Mouse (Mus musculus): ENCODE measurements around the gene Myo3b. TPM values are rescaled to one million over a fixed set of nuclear protein-coding genes. Genes with fewer than 3 reads are reported as not detected.
"Not testable (repeated sequence)": the region's sequence is repeated elsewhere in the genome, so short reads cannot be mapped to it uniquely, and the experiment has no call there.

The Myo3b gene
- total RNA-seq, 2 experiments from 2014 or later: not detected

- no peak for DNase-seq
Measured at GRCm38 (mm10) chr2:70201796-70202555, 163.1 kb downstream of the Myo3b start.

- no peak for DNase-seq
Measured at GRCm38 (mm10) chr2:70202578-70203167, 163.7 kb downstream of the Myo3b start.

GRCm38 (mm10) chr2:70208411-70208810, 169.5 kb downstream of the Myo3b start:
- no peak for DNase-seq

GRCm38 (mm10) chr2:70209790-70210189, 170.9 kb downstream of the Myo3b start:
- DNase-seq: no peak

GRCm38 (mm10) chr2:70210427-70211332, 171.8 kb downstream of the Myo3b start:
- no peak for DNase-seq

GRCm38 (mm10) chr2:70214401-70214800, 175.5 kb downstream of the Myo3b start:
- DNase-seq: no peak

GRCm38 (mm10) chr2:70217800-70218199, 178.9 kb downstream of the Myo3b start:
- DNase-seq: no peak

GRCm38 (mm10) chr2:70218469-70218868, 179.5 kb downstream of the Myo3b start:
- DNase-seq: no peak

- no peak for DNase-seq
Measured at GRCm38 (mm10) chr2:70226679-70227078, 187.8 kb downstream of the Myo3b start.

- not testable (repeated sequence) for DNase-seq
Measured at GRCm38 (mm10) chr2:70234450-70234849, 195.5 kb downstream of the Myo3b start.

- no peak for DNase-seq
Measured at GRCm38 (mm10) chr2:70245981-70246380, 207.1 kb downstream of the Myo3b start.

GRCm38 (mm10) chr2:70248616-70249015, 209.7 kb downstream of the Myo3b start:
- no peak for DNase-seq

- no peak for DNase-seq
Measured at GRCm38 (mm10) chr2:70249872-70250271, 210.9 kb downstream of the Myo3b start.

GRCm38 (mm10) chr2:70251256-70251655, 212.3 kb downstream of the Myo3b start:
- DNase-seq: no peak

- DNase-seq: no peak
Measured at GRCm38 (mm10) chr2:70259357-70260000, 220.6 kb downstream of the Myo3b start.

GRCm38 (mm10) chr2:70260646-70261195, 221.8 kb downstream of the Myo3b start:
- no peak for DNase-seq

GRCm38 (mm10) chr2:70261703-70262564, 223.0 kb downstream of the Myo3b start:
- DNase-seq: no peak

GRCm38 (mm10) chr2:70262565-70263082, 223.7 kb downstream of the Myo3b start:
- no peak for DNase-seq

- DNase-seq: no peak
Measured at GRCm38 (mm10) chr2:70278425-70279277, 239.7 kb downstream of the Myo3b start.

- no peak for DNase-seq
Measured at GRCm38 (mm10) chr2:70284109-70284508, 245.2 kb downstream of the Myo3b start.

All from gastrocnemius, postnatal 25 days (tissue).